Mouse (Mus musculus): Measurements from ENCODE around the gene Cnih3.

Gene Cnih3

GRCm38 (mm10) chr1:181448041-181448440 lies 95.6 kb downstream of the Cnih3 start:
- DNase-seq (ENCODE audit: low spot score in 2 of 2) = peak in 1 of 2 experiments; percentile 64

- DNase-seq (ENCODE audit: low spot score in 2 of 2) = no peak
These were observed 100.7 kb downstream of the Cnih3 start for GRCm38 (mm10) chr1:181453106-181453505.

- DNase-seq (ENCODE audit: low spot score in 2 of 2) = no peak
These were observed 104.5 kb downstream of the Cnih3 start for GRCm38 (mm10) chr1:181456911-181457310.

- DNase-seq (ENCODE audit: low spot score in 2 of 2) = no peak
These were observed 107.1 kb downstream of the Cnih3 start for GRCm38 (mm10) chr1:181459431-181460105.

GRCm38 (mm10) chr1:181460283-181460682 lies 107.9 kb downstream of the Cnih3 start:
- DNase-seq (ENCODE audit: low spot score in 2 of 2) = no peak

GRCm38 (mm10) chr1:181461484-181461883 lies 109.1 kb downstream of the Cnih3 start:
- DNase-seq (ENCODE audit: low spot score in 2 of 2) = no peak

- no peak for DNase-seq (ENCODE audit: low spot score in 2 of 2)
These were observed 109.8 kb downstream of the Cnih3 start for GRCm38 (mm10) chr1:181462051-181462905.

- DNase-seq (ENCODE audit: low spot score in 2 of 2) = no peak
These were observed 110.4 kb downstream of the Cnih3 start for GRCm38 (mm10) chr1:181462906-181463179.

- DNase-seq (ENCODE audit: low spot score in 2 of 2) = no peak
These were observed 112.6 kb downstream of the Cnih3 start for GRCm38 (mm10) chr1:181465027-181465426.

GRCm38 (mm10) chr1:181466040-181466439 lies 113.6 kb downstream of the Cnih3 start:
- no peak for DNase-seq (ENCODE audit: low spot score in 2 of 2)

GRCm38 (mm10) chr1:181466601-181467320 lies 114.3 kb downstream of the Cnih3 start:
- DNase-seq (ENCODE audit: low spot score in 2 of 2) = peak in 1 of 2 experiments; percentile 67

GRCm38 (mm10) chr1:181467321-181467670 lies 114.9 kb downstream of the Cnih3 start:
- DNase-seq (ENCODE audit: low spot score in 2 of 2) = no peak

GRCm38 (mm10) chr1:181469415-181469814 lies 117.0 kb downstream of the Cnih3 start:
- DNase-seq (ENCODE audit: low spot score in 2 of 2) = no peak

GRCm38 (mm10) chr1:181476141-181476540 lies 123.7 kb downstream of the Cnih3 start:
- DNase-seq (ENCODE audit: low spot score in 2 of 2) = no peak

- no peak for DNase-seq (ENCODE audit: low spot score in 2 of 2)
These were observed 124.1 kb downstream of the Cnih3 start for GRCm38 (mm10) chr1:181476557-181476956.

- peak in 1 of 2 experiments; percentile 11 for DNase-seq (ENCODE audit: low spot score in 2 of 2)
These were observed 132.3 kb downstream of the Cnih3 start for GRCm38 (mm10) chr1:181484696-181485095.

GRCm38 (mm10) chr1:181503471-181503870 lies 151.0 kb downstream of the Cnih3 start:
- no peak for DNase-seq (ENCODE audit: low spot score in 2 of 2)

GRCm38 (mm10) chr1:181505367-181505766 lies 152.9 kb downstream of the Cnih3 start:
- no peak for DNase-seq (ENCODE audit: low spot score in 2 of 2)

All from left cerebral cortex, adult 9 months (tissue).